Comparison of ENCODE assay signal across 8 mouse cellular contexts in the genomic region with DNA sequence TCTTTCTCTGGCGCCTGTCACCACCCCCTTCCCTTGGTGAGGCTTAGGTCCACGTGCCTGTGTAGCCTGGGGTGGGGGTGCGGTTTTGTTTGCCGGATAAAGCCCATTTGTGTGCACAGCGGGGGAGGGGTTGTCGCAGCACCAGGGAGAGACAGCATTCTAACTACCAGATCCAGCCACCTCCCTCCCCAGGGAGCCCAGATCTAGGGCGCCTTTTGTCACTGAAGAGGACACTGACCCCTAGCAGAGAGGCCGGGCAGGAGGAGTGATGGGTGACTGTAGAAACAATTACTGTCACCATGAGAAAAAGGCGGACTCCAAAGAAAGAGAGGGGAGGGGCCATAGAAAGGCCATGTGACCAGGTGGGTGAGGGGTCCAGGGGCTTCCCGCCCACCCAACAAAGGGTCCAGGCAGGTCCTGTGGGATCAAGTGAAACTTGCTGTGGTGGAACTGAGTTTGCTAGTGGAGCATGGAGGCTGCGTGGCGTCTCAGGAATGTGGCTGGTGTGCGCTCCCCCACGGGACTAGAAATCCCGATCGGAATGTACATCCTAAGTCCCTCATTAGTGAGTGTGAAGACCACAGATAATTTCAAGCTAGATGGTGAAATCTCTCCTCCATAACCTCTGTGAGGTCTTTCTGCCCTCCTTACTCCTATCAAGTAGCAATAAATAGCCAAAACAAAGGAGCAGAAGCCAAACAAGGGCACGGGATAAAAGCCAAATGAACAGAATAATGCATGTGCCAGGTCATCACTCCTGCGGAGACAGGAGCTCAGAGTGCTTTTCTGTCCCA. TPM values are rescaled to one million over a fixed set of nuclear protein-coding genes. Genes with fewer than 3 reads are reported as not detected.
DNase-seq lines count a peak whose midpoint lies in the region; ATAC-seq and TF ChIP-seq lines count a peak whose summit lies in the region.

No protein-coding gene starts in this region.

- peak overlapping the region; percentile 23 for H3K4me3 ChIP-seq in erythroblast, embryonic 14.5 days (replicated peaks)
- peak overlapping the region; percentile 40 for H3K4me3 ChIP-seq in forebrain, embryonic 16.5 days (replicated peaks; ENCODE audit: low read length)
- peak overlapping the region; percentile 33 to 39 for H3K4me3 ChIP-seq in liver, embryonic 14.5 days (ENCODE audit: insufficient read depth in 1 of 2, low read depth in 2 of 2, low read length in 2 of 2)
- H3K4me3 ChIP-seq in neural tube, embryonic 12.5 days = peak overlapping the region; percentile 28

- H3K9ac ChIP-seq in forebrain, embryonic 16.5 days (replicated peaks; ENCODE audit: low read depth, low read length) = peak overlapping the region; percentile 58
- H3K9ac ChIP-seq in liver, embryonic 14.5 days (replicated peaks) = no peak overlapping the region
- peak overlapping the region; percentile 52 for H3K9ac ChIP-seq in neural tube, embryonic 12.5 days

- under 1% methylated on average over 18 of the region's 18 CpGs for WGBS in forebrain, embryonic 16.5 days
- under 1% methylated on average over 18 of the region's 18 CpGs for WGBS in liver, embryonic 14.5 days (ENCODE audit: insufficient replicate concordance)
- WGBS in neural tube, embryonic 12.5 days = 0% methylated on average over 18 of the region's 18 CpGs

- H3K4me2 ChIP-seq in forebrain, embryonic 16.5 days (ENCODE audit: low read length) = peak overlapping the region; percentile 73
- peak overlapping the region; percentile 60 for H3K4me2 ChIP-seq in liver, embryonic 14.5 days (ENCODE audit: low read depth)
- peak overlapping the region; percentile 83 for H3K4me2 ChIP-seq in neural tube, embryonic 12.5 days (replicated peaks)

- ATAC-seq in erythroblast, adult 5-6 weeks (replicated peaks; ENCODE audit: low FRiP score, poor library complexity, severe bottlenecking) = no peak
- ATAC-seq in forebrain, embryonic 16.5 days = peak; percentile 48
- peak; percentile 59 for ATAC-seq in inflammation-experienced regulatory T-cells, adult 6 months
- ATAC-seq in liver, embryonic 14.5 days (ENCODE audit: insufficient read depth) = peak; percentile 56; the same call in 1 of the 2 replicates
- ATAC-seq in neural tube, embryonic 12.5 days (ENCODE audit: low FRiP score, low read depth) = peak; percentile 67
- no peak for ATAC-seq in megakaryocyte-erythroid progenitor cell, adult 5-6 weeks (replicated peaks; ENCODE audit: low FRiP score, low TSS enrichment, poor library complexity, severe bottlenecking)

- H3K9me3 ChIP-seq in erythroblast, embryonic 14.5 days (ENCODE audit: control insufficient read depth, low read length) = peaks cover 11% of the 10 kb centered on the region; the same call in 1 of the 2 replicates
- no peaks in the 10 kb centered on the region for H3K9me3 ChIP-seq in forebrain, embryonic 16.5 days (ENCODE audit: control insufficient read depth, low read length)
- H3K9me3 ChIP-seq in liver, embryonic 14.5 days (ENCODE audit: control insufficient read depth, low read length) = no peaks in the 10 kb centered on the region
- no peaks in the 10 kb centered on the region for H3K9me3 ChIP-seq in neural tube, embryonic 12.5 days

- H3K27ac ChIP-seq in forebrain, embryonic 16.5 days (ENCODE audit: low read length) = no peak overlapping the region
- H3K27ac ChIP-seq in liver, embryonic 14.5 days = no peak overlapping the region
- H3K27ac ChIP-seq in neural tube, embryonic 12.5 days = no peak overlapping the region

- no peak for TF ChIP-seq CTCF in liver, embryonic 14.5 days (IDR thresholded peaks at IDR 0.05; ENCODE audit: low read depth)

- TF ChIP-seq EP300 in liver, embryonic 14.5 days (IDR thresholded peaks at IDR 0.05; ENCODE audit: low read depth) = no peak

- DNase-seq in R1 (ENCODE audit: low read depth, low spot score) = peak; percentile 74
- no peak for DNase-seq in liver, embryonic 14.5 days (ENCODE audit: low read depth in 3 of 3, low spot score in 3 of 3)

- H3K4me1 ChIP-seq in erythroblast, embryonic 14.5 days (ENCODE audit: control insufficient read depth) = peaks cover 15% of the 10 kb centered on the region
- peaks cover 31% of the 10 kb centered on the region for H3K4me1 ChIP-seq in forebrain, embryonic 16.5 days (replicated peaks; ENCODE audit: control insufficient read depth, insufficient read depth, low read length)
- H3K4me1 ChIP-seq in liver, embryonic 14.5 days (replicated peaks; ENCODE audit: control insufficient read depth in 2 of 2, insufficient read depth in 2 of 2, low read length in 1 of 2) = peaks cover 0 to 14% of the 10 kb centered on the region in 2 experiments; a peak in 2 of 4 replicates
- H3K4me1 ChIP-seq in neural tube, embryonic 12.5 days = peaks cover 25% of the 10 kb centered on the region

- H3K27me3 ChIP-seq in erythroblast, embryonic 14.5 days (ENCODE audit: control insufficient read depth) = peaks cover 87% of the 10 kb centered on the region
- H3K27me3 ChIP-seq in forebrain, embryonic 16.5 days (replicated peaks; ENCODE audit: control insufficient read depth, insufficient read depth, low read length) = no peaks in the 10 kb centered on the region
- H3K27me3 ChIP-seq in liver, embryonic 14.5 days (ENCODE audit: control insufficient read depth, insufficient read depth, low read length) = peaks cover 47% of the 10 kb centered on the region
- no peaks in the 10 kb centered on the region for H3K27me3 ChIP-seq in neural tube, embryonic 12.5 days (replicated peaks)

- H3K36me3 ChIP-seq in erythroblast, embryonic 14.5 days (ENCODE audit: control insufficient read depth) = no peaks in the 10 kb centered on the region
- no peaks in the 10 kb centered on the region for H3K36me3 ChIP-seq in forebrain, embryonic 16.5 days (ENCODE audit: control insufficient read depth, insufficient read depth)
- H3K36me3 ChIP-seq in liver, embryonic 14.5 days (replicated peaks; ENCODE audit: control insufficient read depth, insufficient read depth, low read depth) = no peaks in the 10 kb centered on the region
- no peaks in the 10 kb centered on the region for H3K36me3 ChIP-seq in neural tube, embryonic 12.5 days

RNA-seq across cellular contexts. Expression of gene Car14, which starts 0.9 kb away (rescaled TPM):
- not detected in 2 replicates for polyA plus RNA-seq in erythroblast, embryonic 14.5 days (2012)
- total RNA-seq in erythroblast, adult 5-6 weeks (2015; ENCODE audit: low replicate concordance) = not detected in 2 replicates
- not detected in 2 replicates for total RNA-seq in erythroblast, adult 5-6 weeks (2017; ENCODE audit: low replicate concordance)
- 9.4 and 10.2 TPM in 2 replicates for polyA plus RNA-seq in forebrain, embryonic 16.5 days (2015; fragmentation: Nextera tagmentation; extraction: Ambion mirVana)
- polyA plus RNA-seq in inflammation-experienced regulatory T-cells, adult 6 months (2017; shearing (Covaris generic)) = not detected
- 4.8 and 5.3 TPM in 2 replicates for polyA plus RNA-seq in liver, embryonic 14.5 days (2012; rRNA removed)
- polyA plus RNA-seq in liver, embryonic 14.5 days (2014; fragmentation: Nextera tagmentation; extraction: Ambion mirVana) = 9.3 and 11.1 TPM in 2 replicates
- 8.6 and 9.3 TPM in 2 replicates for polyA plus RNA-seq in neural tube, embryonic 12.5 days (2016; fragmentation: Nextera tagmentation; extraction: Ambion mirVana)
- total RNA-seq in megakaryocyte-erythroid progenitor cell, adult 5-6 weeks (2014; fragmentation: Nextera tagmentation) = not detected in 2 replicates
- total RNA-seq in megakaryocyte-erythroid progenitor cell, adult 5-6 weeks (2017) = not detected in 2 replicates

RNA-seq across cellular contexts. Expression of gene Aph1a, which starts 11.6 kb away (rescaled TPM):
- polyA plus RNA-seq in erythroblast, embryonic 14.5 days (2012) = 3.5 and 4.3 TPM in 2 replicates
- total RNA-seq in erythroblast, adult 5-6 weeks (2015; ENCODE audit: low replicate concordance) = 8.8 and 13.1 TPM in 2 replicates
- total RNA-seq in erythroblast, adult 5-6 weeks (2017; ENCODE audit: low replicate concordance) = 6.1 and 9.8 TPM in 2 replicates
- polyA plus RNA-seq in forebrain, embryonic 16.5 days (2015; fragmentation: Nextera tagmentation; extraction: Ambion mirVana) = 35.6 and 35.9 TPM in 2 replicates
- polyA plus RNA-seq in inflammation-experienced regulatory T-cells, adult 6 months (2017; shearing (Covaris generic)) = 10 to 100 TPM; 17.9 to 46.2 (median 27.0) TPM
- polyA plus RNA-seq in liver, embryonic 14.5 days (2012; rRNA removed) = 26.2 and 28.6 TPM in 2 replicates
- 14.0 and 16.1 TPM in 2 replicates for polyA plus RNA-seq in liver, embryonic 14.5 days (2014; fragmentation: Nextera tagmentation; extraction: Ambion mirVana)
- 26.9 and 36.5 TPM in 2 replicates for polyA plus RNA-seq in neural tube, embryonic 12.5 days (2016; fragmentation: Nextera tagmentation; extraction: Ambion mirVana)
- total RNA-seq in megakaryocyte-erythroid progenitor cell, adult 5-6 weeks (2014; fragmentation: Nextera tagmentation) = 35.7 and 42.8 TPM in 2 replicates
- total RNA-seq in megakaryocyte-erythroid progenitor cell, adult 5-6 weeks (2017) = 16.2 and 21.1 TPM in 2 replicates

RNA-seq across cellular contexts. Expression of gene BC028528, which starts 13.5 kb away (rescaled TPM):
- not detected in 2 replicates for polyA plus RNA-seq in erythroblast, embryonic 14.5 days (2012)
- 19.0 and 37.9 TPM in 2 replicates for total RNA-seq in erythroblast, adult 5-6 weeks (2015; ENCODE audit: low replicate concordance)
- 7.0 and 15.9 TPM in 2 replicates for total RNA-seq in erythroblast, adult 5-6 weeks (2017; ENCODE audit: low replicate concordance)
- polyA plus RNA-seq in forebrain, embryonic 16.5 days (2015; fragmentation: Nextera tagmentation; extraction: Ambion mirVana) = 13.8 and 14.4 TPM in 2 replicates
- polyA plus RNA-seq in inflammation-experienced regulatory T-cells, adult 6 months (2017; shearing (Covaris generic)) = 1 to 10 TPM in 1 of 3 experiments, under 1 TPM in 1, not detected in 1; 0.83 to 1.5 TPM
- polyA plus RNA-seq in liver, embryonic 14.5 days (2012; rRNA removed) = 3.2 and 5.1 TPM in 2 replicates
- 3.8 and 5.1 TPM in 2 replicates for polyA plus RNA-seq in liver, embryonic 14.5 days (2014; fragmentation: Nextera tagmentation; extraction: Ambion mirVana)
- 13.1 and 13.5 TPM in 2 replicates for polyA plus RNA-seq in neural tube, embryonic 12.5 days (2016; fragmentation: Nextera tagmentation; extraction: Ambion mirVana)
- 2.1 and 2.3 TPM in 2 replicates for total RNA-seq in megakaryocyte-erythroid progenitor cell, adult 5-6 weeks (2014; fragmentation: Nextera tagmentation)
- 2.3 and 14.6 TPM in 2 replicates for total RNA-seq in megakaryocyte-erythroid progenitor cell, adult 5-6 weeks (2017)

RNA-seq across cellular contexts. Expression of gene Ciart, which starts 23.3 kb away (rescaled TPM):
- polyA plus RNA-seq in erythroblast, embryonic 14.5 days (2012) = 0.05 and 0.33 TPM in 2 replicates
- total RNA-seq in erythroblast, adult 5-6 weeks (2015; ENCODE audit: low replicate concordance) = not detected in 2 replicates
- not detected in 2 replicates for total RNA-seq in erythroblast, adult 5-6 weeks (2017; ENCODE audit: low replicate concordance)
- 4.1 and 5.7 TPM in 2 replicates for polyA plus RNA-seq in forebrain, embryonic 16.5 days (2015; fragmentation: Nextera tagmentation; extraction: Ambion mirVana)
- 10 to 100 TPM in 1 of 3 experiments, 1 to 10 TPM in 2; 2.3 to 11.8 (median 6.6) TPM for polyA plus RNA-seq in inflammation-experienced regulatory T-cells, adult 6 months (2017; shearing (Covaris generic))
- 0.57 and 0.73 TPM in 2 replicates for polyA plus RNA-seq in liver, embryonic 14.5 days (2012; rRNA removed)
- 0.32 and 0.53 TPM in 2 replicates for polyA plus RNA-seq in liver, embryonic 14.5 days (2014; fragmentation: Nextera tagmentation; extraction: Ambion mirVana)
- 4.7 and 4.8 TPM in 2 replicates for polyA plus RNA-seq in neural tube, embryonic 12.5 days (2016; fragmentation: Nextera tagmentation; extraction: Ambion mirVana)
- 0.69 and 3.3 TPM in 2 replicates for total RNA-seq in megakaryocyte-erythroid progenitor cell, adult 5-6 weeks (2014; fragmentation: Nextera tagmentation)
- 0.66 and 2.8 TPM in 2 replicates for total RNA-seq in megakaryocyte-erythroid progenitor cell, adult 5-6 weeks (2017)

RNA-seq across cellular contexts. Expression of gene Anp32e, which starts 23.7 kb away (rescaled TPM):
- polyA plus RNA-seq in erythroblast, embryonic 14.5 days (2012) = 32.3 and 36.6 TPM in 2 replicates
- total RNA-seq in erythroblast, adult 5-6 weeks (2015; ENCODE audit: low replicate concordance) = 37.6 and 46.3 TPM in 2 replicates
- total RNA-seq in erythroblast, adult 5-6 weeks (2017; ENCODE audit: low replicate concordance) = 212 and 278 TPM in 2 replicates
- polyA plus RNA-seq in forebrain, embryonic 16.5 days (2015; fragmentation: Nextera tagmentation; extraction: Ambion mirVana) = 185 and 205 TPM in 2 replicates
- 100 to 1,000 TPM; 164 to 282 (median 210) TPM for polyA plus RNA-seq in inflammation-experienced regulatory T-cells, adult 6 months (2017; shearing (Covaris generic))
- 39.5 and 104 TPM in 2 replicates for polyA plus RNA-seq in liver, embryonic 14.5 days (2012; rRNA removed)
- 39.5 and 45.3 TPM in 2 replicates for polyA plus RNA-seq in liver, embryonic 14.5 days (2014; fragmentation: Nextera tagmentation; extraction: Ambion mirVana)
- polyA plus RNA-seq in neural tube, embryonic 12.5 days (2016; fragmentation: Nextera tagmentation; extraction: Ambion mirVana) = 277 and 278 TPM in 2 replicates
- 136 and 186 TPM in 2 replicates for total RNA-seq in megakaryocyte-erythroid progenitor cell, adult 5-6 weeks (2014; fragmentation: Nextera tagmentation)
- total RNA-seq in megakaryocyte-erythroid progenitor cell, adult 5-6 weeks (2017) = 505 and 626 TPM in 2 replicates

Comparison
In these comparisons a context has a peak if more than half of its experiments do, and no peak if none do; other contexts are left out.
1. ATAC-seq: peak in forebrain, embryonic 16.5 days (single experiment), inflammation-experienced regulatory T-cells, adult 6 months (single experiment), liver, embryonic 14.5 days (single experiment) and neural tube, embryonic 12.5 days (single experiment); none in erythroblast, adult 5-6 weeks (single experiment) and megakaryocyte-erythroid progenitor cell, adult 5-6 weeks (single experiment).
2. Peak in every context shown above with its lines, with median percentiles within 50 percentile points of each other: H3K4me3 ChIP-seq and H3K4me2 ChIP-seq.